Mouse (Mus musculus): ENCODE measurements around the gene Plekha8. TPM values are rescaled to one million over a fixed set of nuclear protein-coding genes. Genes with fewer than 3 reads are reported as not detected.

Plekha8 gene
- polyA plus RNA-seq, 2 experiments from 2014 or later: 0.89 to 1.3 TPM

DNA sequence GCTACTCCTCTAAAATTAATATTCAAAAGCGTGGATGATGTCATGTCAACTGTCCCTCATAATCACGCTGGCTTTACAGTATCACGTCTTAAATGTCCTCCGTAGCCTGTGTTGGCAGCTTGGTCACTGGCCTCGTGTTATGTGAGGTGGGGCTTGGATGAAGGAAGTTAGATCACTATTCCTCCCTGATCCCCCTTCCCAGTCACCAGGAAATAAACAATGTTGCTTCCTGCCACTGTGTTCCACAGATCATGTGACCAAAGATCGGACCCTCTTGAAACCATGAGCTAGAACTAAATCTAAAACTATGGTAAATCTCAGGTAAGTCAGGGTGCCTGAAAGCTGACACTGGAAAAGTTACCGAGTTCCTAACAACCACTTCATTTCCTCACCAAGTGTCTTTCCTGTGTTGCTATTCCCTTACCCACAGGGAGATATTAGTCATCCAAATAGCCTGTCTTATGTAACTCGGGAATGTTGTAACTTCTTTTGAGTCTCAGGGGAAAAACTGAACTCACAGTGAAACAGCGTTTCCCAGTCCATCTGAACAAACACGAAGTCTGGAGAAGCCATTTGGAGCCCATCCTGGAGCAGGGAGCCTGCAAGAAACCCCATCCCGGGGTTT, 60.7 kb downstream of the Plekha8 start:
- ATAC-seq: no peak

- ATAC-seq: no peak
Observed at GRCm38 (mm10) chr6:54657861-54658260, 63.0 kb downstream of the Plekha8 start.

DNA sequence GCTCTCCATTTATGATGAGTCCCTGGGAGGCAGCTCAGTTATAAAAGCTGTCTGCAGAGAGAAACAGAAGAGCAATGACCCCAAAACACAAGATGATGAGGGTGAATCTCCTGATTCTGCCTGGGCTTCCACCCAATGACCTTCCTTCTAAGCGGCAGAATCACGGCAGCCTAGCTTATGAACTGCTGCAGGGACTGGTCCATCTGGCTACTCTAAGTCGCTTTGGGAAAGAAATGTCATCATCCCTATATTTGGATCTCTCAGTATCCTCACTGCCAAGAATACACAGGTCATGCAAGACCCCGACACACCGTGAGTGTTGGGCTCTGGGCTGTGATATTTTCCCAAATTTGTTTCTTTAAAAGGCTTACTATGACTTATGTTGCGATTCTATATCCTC, 75.0 kb downstream of the Plekha8 start:
- no peak for ATAC-seq

- ATAC-seq: no peak
Observed at GRCm38 (mm10) chr6:54672901-54673300, 78.0 kb downstream of the Plekha8 start.

GRCm38 (mm10) chr6:54679686-54680085, 84.8 kb downstream of the Plekha8 start:
- ATAC-seq: no peak

DNA sequence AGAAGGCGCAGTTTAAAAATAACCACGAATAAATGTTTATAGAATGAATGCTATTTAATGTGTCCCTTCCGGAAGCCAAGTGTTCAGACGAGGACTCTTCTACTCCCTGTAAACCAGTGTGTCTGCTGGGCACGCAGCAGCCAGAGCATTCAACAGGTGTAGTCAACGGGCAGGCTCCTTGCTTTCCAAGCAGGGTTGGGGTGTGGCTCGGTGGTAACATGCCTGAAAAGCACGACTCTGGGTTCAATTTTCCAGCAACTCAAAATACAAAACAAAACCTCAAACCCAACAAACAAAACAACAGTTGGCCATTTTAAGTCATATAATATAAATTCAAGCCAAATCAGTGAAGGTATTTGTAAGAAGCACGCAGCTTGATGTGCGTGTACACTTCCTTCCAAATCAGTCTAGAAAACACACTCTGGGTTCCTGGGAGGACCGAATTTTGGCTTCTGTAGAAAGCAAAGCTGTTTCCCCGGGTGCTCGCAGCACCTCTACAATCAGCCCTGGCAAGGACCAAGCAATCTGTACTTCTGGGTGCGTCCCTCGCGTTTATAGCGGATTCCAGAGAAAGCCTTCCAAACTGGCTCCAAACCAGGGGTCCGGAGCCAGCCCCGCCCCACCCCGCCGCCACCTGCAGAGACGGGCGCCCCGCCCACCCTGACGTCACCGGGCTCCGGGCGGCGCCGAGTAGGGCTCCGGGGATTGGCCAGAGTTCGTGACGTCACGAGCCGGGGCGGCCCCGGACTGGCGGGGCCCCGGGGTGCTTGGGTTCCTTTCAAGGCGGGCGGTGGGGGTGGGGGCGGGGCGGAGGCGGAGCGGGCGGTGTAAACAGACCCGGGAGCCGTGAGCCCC, 86.2 kb downstream of the Plekha8 start, which contains the start of gene Mturn:
Gene Mturn (plus strand): TSS at position 734 of the 855 bp plus-strand sequence.
- ATAC-seq: peak; percentile 88

DNA sequence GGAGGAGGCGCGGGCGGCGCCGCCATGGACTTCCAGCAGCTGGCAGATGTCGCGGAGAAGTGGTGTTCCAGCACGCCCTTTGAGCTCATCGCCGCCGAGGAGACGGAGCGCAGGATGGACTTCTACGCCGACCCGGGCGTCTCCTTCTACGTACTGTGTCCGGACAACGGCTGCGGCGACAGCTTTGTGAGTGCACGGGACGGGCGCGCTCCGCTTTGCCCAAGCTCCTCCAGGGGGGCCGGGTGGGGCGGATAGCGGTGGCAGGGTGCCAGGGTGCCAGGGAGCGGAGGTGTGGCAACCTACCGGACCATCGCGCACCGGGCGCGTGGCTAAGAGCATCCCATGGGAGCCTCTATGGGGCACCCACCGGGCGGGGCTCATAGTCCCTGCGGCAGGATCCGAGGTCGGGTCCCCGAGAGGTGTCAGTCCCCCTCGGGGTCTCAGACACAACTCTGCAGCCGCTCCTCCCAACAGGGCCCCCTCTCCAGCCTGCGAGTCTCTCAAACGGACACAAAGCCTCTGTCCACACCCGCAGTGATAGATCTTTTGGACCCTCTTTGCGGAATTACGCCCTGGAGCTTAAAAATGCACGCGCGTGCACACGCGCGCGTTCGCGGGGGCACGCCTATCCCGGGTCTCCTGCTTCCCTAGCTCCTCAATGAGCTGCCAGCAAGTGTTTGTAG, 87.0 kb downstream of the Plekha8 start:
- peak; percentile 22 for ATAC-seq

DNA sequence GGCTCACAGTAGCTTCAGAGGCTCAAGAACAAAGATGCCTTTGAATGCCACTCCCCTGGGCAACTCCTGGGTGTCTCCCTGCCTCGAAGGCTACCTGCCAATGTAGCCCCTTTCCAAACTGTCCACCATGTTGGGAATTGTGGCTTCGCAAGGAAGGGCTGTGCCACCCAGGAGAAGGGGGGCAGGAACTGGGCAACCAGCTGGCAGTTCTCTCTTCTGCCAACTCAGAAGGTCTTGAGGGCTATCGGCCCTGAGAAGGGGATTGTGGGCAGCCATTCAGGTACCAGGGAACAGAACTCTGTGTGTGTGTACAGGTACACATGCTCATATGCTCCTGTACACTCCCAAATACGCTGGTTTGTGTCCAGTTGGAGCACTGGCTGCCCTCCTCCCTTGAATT, 89.2 kb downstream of the Plekha8 start:
- ATAC-seq: no peak

GRCm38 (mm10) chr6:54685103-54685502, 90.2 kb downstream of the Plekha8 start:
- peak; percentile 13 for ATAC-seq

- ATAC-seq: no peak
Observed at GRCm38 (mm10) chr6:54685716-54686395, 90.9 kb downstream of the Plekha8 start.

- no peak for ATAC-seq
Observed at GRCm38 (mm10) chr6:54686946-54687737, 92.2 kb downstream of the Plekha8 start.

DNA sequence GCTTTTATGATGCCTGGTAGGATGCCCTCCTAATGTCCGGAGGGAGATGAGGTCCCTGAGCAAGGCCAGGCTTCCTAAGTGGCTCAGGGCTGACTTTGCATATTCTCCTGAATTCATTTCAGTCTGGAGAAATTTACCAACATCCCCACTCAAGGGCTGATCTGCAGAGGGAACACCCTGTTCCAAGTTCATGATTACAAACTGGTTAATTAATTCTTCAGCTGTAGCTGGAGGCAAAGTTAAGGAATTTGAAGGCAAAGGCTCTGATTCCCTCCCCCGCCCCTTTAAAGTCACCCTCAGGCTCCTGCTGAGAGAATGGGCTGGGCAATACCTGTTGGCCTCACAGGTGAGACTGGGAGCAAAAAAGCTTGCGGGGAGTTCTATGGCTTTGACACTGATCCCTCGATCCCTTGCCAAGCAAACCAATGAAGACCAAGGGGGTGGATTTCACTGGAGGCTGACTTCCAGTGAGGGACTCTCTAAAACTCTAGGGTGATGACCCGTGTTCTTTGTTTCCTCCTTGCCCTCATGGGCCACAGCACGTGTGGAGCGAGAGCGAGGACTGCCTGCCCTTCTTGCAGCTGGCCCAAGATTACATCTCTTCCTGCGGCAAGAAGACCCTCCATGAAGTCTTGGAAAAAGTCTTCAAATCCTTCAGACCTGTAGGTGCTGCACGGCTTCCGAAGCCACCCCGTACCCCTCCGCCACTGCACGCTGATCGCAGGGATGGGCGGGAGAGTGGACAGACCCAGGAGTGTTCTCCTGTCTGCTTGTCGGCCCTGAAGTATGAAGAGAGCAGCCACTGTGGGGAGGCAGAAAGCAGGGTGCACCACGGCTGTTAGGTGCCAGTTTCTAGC, 93.8 kb downstream of the Plekha8 start:
- no peak for ATAC-seq

- ATAC-seq: no peak
Observed at GRCm38 (mm10) chr6:54689686-54690085, 94.8 kb downstream of the Plekha8 start.

DNA sequence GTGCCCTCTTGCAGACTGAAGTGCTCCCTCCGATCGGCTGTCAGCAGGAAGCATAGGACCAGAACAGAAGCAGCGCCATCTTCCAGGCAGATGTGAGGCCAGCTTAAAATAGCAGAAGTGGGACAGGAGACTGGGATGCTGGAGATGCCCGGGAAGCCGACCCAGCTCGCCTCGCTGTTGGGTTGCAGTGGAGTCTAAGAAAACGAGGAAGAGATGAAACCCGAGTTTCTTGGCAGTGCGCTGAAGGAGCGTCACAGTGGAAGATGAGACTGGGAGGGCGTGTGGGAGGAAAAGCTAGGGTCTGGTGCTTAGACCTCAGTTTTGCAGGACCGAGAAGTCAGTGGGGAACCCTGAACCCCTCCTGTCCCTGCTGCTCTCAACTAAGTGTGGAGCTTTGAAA, 95.9 kb downstream of the Plekha8 start:
- ATAC-seq: no peak

GRCm38 (mm10) chr6:54691368-54692116, 96.6 kb downstream of the Plekha8 start:
- ATAC-seq: no peak

- ATAC-seq: no peak
Observed at GRCm38 (mm10) chr6:54692201-54692600, 97.3 kb downstream of the Plekha8 start.

DNA sequence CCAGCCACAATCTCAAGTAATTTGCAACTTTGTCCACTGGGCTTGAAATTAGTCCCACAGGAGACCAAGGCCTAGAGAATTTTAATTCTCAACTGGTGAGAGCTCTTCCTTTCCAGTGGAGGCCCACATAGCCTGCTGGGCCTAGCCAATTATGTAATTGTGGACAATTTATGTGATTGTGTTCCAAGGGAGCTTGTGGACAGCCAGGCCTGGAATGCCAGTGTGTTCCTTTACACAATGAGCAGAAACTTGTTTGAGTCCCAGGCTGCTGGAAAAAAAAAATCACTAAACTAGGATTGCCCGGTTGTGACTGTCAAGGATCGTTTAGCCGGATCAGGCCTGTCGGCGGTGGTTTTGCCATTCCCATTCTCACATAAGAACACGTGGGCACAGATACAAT, 98.4 kb downstream of the Plekha8 start:
- ATAC-seq: no peak
